Mouse (Mus musculus): ENCODE measurements around the gene Mettl23.
A peak's percentile ranks its signal among the peaks of the same experiment; 100 is the strongest.
"Not testable (repeated sequence)": the region's sequence is repeated elsewhere in the genome, so short reads cannot be mapped to it uniquely, and the experiment has no call there.

Gene Mettl23

DNA sequence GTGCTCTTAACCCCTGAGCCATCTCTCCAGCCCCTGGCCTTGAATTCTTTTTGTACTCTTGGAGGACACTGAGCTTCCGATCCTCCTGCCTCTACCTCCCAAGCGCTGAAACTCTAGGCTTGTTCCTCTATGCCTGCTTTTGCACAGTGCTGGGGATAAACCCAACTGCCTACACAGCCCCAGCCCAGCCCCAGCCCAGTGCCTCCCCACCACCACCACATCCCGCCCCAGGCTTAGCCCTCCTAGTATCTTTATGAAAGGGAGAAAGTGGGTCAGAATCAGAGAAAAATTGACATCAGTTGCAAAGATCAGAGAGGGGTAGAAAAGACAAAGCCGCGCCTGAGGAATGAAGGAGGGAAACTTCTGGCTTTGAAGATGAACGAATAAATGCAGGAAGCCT lies 41.0 kb downstream of the Mettl23 start:
- no peak for DNase-seq

DNA sequence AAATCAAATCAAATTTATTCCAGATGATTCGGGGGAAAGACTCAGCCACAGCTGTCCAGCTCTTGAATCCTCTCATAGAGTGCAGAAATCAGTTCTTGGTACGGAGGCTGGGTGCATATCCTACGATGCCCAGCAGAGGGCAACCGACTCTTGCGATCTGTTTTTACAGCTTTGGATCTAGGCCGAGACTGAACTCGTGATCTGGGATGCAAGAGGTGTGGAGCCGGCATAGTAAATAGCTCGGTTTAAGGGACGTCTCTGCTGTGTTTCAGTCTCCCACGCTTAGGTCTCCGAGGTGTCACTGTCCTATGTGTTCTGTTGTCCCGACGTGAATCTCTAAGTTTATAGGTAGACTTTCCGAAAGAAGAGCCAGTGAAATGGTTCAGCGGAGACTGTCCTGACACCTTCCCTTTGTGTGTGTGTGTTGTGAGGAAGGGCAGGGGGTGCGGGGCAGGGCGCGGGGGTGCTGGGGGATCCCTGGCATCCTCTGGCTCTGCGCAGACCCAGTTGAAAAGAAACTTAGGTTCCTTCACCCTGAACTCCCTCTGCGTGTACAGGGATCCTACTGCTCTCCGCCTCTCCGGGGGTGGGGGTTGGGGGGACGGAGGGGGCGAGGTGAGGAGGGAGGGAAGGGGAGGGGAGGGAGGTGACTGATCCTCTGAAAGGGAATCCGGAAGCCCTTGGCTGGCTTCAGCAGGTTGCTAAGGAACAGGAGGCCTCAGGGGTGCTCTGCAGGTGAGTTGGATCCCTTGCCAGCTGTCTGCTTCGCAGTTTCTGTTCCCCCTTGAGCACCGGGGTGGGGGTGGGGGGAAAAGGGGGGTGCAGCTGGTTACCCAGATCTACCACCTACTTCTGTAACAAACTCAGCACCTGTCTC lies 42.4 kb downstream of the Mettl23 start:
- peak; percentile 38 to 69 for DNase-seq

DNA sequence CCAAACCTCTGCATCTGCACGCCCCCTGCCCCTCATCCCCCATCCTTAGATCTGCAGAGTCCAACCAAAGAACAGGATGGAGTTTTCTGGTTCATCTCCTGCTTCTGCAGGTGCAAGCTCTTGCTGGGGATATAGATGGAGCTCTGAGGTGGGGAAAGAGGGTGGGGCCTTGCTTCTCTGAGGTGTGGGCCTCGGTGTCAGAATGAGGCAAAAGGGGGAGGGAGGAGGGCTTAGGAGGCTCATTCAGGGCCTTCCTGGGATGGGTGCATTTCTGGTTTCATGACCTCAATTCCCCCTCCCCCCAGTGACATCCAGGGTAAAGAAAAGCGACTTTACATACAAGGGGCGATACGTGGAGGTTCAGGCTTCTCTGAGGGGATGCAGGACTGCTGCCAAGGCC lies 44.1 kb downstream of the Mettl23 start:
- DNase-seq, result no peak

DNA sequence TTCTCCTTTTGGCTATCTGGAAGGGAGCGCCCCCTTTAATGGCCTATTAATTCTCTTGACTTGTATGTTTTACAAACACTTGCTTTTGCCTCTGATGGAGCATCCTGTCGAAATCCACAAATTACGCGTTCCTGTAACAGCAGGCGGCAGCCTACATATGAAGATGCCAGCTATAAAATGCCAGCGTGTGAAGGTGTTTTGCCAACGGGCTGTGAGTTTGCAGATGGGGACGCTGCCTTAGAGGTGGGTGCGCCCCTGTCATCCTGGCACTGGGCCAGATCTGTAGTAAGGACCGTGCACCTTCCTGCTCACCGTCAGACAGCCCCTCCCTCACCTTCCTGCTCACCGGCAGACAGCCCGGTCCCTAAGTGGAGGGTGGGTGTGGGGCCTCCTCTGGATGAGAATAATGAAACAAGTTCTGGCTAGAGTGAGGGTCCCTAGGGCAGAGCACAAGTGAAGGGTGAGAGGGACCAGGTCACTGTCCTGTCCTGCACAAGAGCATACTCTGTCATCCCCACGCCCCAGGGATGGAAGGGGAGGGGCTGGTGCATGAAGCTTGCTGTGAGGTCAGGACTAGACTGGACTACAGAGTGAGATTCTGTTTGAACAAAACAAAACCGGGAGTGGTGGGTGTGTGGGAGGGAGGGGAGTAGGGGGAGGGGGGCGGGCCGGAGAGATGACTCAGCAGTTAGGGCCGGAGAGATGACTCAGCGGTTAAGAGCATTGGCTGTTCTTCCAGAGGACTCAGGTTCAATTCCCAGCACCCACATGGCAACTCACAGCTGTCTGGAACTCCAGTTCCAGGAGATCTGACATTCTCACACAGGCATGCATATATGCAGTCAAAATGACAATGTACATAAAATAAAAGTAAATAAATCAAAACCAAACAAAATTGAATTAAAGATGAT lies 50.7 kb downstream of the Mettl23 start:
- DNase-seq, result no peak

DNA sequence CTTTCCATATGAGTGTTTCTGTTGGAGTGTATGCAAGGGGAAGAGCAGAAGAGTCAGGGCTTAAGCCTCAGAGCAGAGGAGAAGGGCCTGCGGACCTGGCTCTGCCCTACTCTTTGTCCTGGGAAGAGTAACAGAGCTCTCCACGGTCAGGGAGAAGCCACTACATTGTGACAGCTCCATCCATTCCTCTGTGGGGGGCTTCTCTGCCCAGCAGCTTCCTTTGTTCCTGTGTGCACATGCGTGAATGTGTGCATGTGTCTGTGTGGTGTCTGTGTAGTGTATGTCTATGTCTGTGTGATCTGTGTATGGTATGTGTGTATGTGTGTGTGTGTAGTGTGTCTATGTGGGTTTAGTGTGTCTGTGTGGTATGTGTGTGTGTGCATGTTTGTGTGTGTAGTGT lies 52.3 kb downstream of the Mettl23 start:
- no peak for DNase-seq

DNA sequence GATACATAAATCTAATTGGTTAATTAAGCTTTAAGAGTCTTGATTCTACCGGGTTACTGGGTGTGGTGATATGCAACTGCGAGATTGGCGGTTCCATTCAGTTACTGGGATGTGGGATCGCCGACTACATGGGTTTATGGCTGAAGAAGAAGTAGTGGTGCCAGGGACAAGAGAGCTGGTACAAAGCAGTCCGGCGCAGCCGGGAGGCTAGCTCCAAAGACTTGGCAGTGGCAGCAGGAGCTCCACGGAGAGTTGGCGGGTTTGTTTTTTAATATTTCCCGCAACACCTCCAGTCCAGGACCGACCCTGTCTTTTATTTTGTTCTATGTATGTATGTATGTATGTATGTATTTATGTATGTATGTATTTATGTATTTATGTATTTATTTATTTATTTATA lies 56.2 kb downstream of the Mettl23 start:
- no peak for DNase-seq

DNA sequence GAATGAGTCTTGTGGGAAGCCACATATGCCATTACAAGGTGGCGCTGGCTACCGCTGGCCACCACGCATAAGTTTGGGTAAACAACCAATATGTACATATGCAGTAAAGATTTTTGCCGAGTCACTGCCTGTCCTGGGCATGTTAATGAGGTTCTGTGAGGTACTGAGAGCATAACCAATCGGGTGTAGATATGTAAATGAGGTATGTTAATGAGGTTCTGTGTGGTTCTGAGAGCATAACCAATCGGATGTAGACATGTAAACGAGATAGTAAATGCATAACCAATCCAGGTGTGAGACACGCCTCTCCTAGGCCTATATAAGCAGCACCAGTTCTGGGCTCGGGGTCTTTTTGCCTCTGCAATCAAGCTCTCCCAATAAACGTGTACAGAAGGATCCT lies 59.5 kb downstream of the Mettl23 start:
- not testable (repeated sequence) for DNase-seq
